ENCODE assay signal across 32 mouse cellular contexts in the genomic region with DNA sequence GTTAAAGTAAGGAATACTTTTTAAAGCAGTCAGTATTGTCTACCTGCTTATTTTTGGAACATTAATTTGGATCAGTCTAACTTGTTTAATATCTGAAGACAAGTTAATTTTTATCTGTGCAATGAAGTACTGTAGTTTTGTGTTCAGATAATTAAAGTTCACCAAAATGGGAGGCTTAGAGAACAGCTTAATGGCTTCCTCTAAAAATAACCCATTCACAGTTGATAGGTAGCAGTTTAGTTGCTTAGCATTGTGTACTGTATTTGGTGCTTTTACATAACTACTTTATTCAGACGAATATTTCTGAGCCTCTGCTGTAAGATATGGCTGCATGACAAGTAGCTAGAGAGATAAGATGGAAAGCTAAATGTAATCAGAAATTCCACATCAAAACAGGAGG.
"Had no signal": no experiment of that assay in that cellular context is flagged by ENCODE, and none has a peak within 500 bp of the region (broad histone marks: within the 10 kb centered on the region; RNA-seq: fewer than 3 reads in every experiment).

No protein-coding gene starts in this region.

- H3K36me3 ChIP-seq: liver, embryonic 15.5 days; lung, embryonic 15.5 days; midbrain, embryonic 12.5 days; midbrain, embryonic 15.5 days; neural tube, embryonic 12.5 days had no signal

- H3K9ac ChIP-seq: limb, embryonic 12.5 days; limb, embryonic 13.5 days; limb, embryonic 15.5 days; liver, embryonic 12.5 days; liver, embryonic 13.5 days; liver, embryonic 14.5 days; liver, embryonic 15.5 days; liver, postnatal 0 days; lung, embryonic 14.5 days; lung, embryonic 15.5 days; midbrain, embryonic 12.5 days; midbrain, embryonic 13.5 days; midbrain, embryonic 15.5 days; neural tube, embryonic 12.5 days had no signal

- ATAC-seq: liver, embryonic 12.5 days; liver, postnatal 0 days; lung, postnatal 0 days; midbrain, embryonic 13.5 days; midbrain, embryonic 15.5 days; midbrain, embryonic 16.5 days had no signal

- DNase-seq: left cerebral cortex, postnatal 4 days; liver; liver, embryonic 13.5 days; liver, postnatal 0 days; lung, adult 18-20 months; lung, adult 2 months; lung, embryonic 14.5 days; lung, postnatal 10 days; lung, postnatal 14 days; lung, postnatal 36 days; lung, postnatal 4 days; midbrain, embryonic 14.5 days had no signal

- H3K9me3 ChIP-seq: limb, embryonic 10.5 days; limb, embryonic 12.5 days; limb, embryonic 13.5 days; limb, embryonic 15.5 days; liver, embryonic 12.5 days; liver, embryonic 13.5 days; liver, embryonic 15.5 days; lung, embryonic 15.5 days; megakaryocyte, embryonic 14.5 days; midbrain, embryonic 10.5 days; midbrain, embryonic 12.5 days; midbrain, embryonic 13.5 days; midbrain, embryonic 15.5 days; neural tube, embryonic 12.5 days had no signal

- H3K4me1 ChIP-seq: limb, embryonic 10.5 days; limb, embryonic 15.5 days; lung, embryonic 15.5 days; midbrain, embryonic 10.5 days; neural tube, embryonic 12.5 days had no signal

- H3K4me2 ChIP-seq: limb, embryonic 12.5 days; limb, embryonic 13.5 days; limb, embryonic 15.5 days; liver, embryonic 11.5 days; liver, embryonic 12.5 days; liver, embryonic 13.5 days; liver, embryonic 15.5 days; lung, embryonic 14.5 days; lung, embryonic 15.5 days; midbrain, embryonic 11.5 days; midbrain, embryonic 12.5 days; midbrain, embryonic 13.5 days; midbrain, embryonic 15.5 days; neural tube, embryonic 12.5 days had no signal

- H3K27ac ChIP-seq: limb, embryonic 10.5 days; limb, embryonic 12.5 days; limb, embryonic 13.5 days; limb, embryonic 15.5 days; liver, embryonic 12.5 days; liver, embryonic 13.5 days; liver, embryonic 14.5 days; liver, embryonic 15.5 days; lung, embryonic 15.5 days; macrophage; midbrain, embryonic 10.5 days; midbrain, embryonic 12.5 days; midbrain, embryonic 13.5 days; midbrain, embryonic 15.5 days; neural tube, embryonic 12.5 days had no signal

- H3K4me3 ChIP-seq: limb, embryonic 10.5 days; limb, embryonic 12.5 days; limb, embryonic 13.5 days; limb, embryonic 15.5 days; liver, embryonic 12.5 days; liver, embryonic 13.5 days; liver, embryonic 15.5 days; lung, embryonic 15.5 days; megakaryocyte, embryonic 14.5 days; midbrain, embryonic 10.5 days; midbrain, embryonic 12.5 days; midbrain, embryonic 13.5 days; midbrain, embryonic 15.5 days; myocyte; neural tube, embryonic 12.5 days had no signal

- H3K27me3 ChIP-seq: limb, embryonic 12.5 days; limb, embryonic 13.5 days; limb, embryonic 15.5 days; liver, embryonic 12.5 days; liver, embryonic 13.5 days; liver, embryonic 15.5 days; lung, embryonic 15.5 days; megakaryocyte, embryonic 14.5 days; midbrain, embryonic 12.5 days; midbrain, embryonic 13.5 days; midbrain, embryonic 15.5 days; neural tube, embryonic 12.5 days had no signal
